Mouse (Mus musculus) MEL (cell line): ENCODE results near the gene Slc25a54.

Experiments
- MAX ChIP-seq: IDR thresholded peaks from 2 replicates; pipeline ENCODE4 v1.6.1; 2011; ENCODE audit warnings: low read length, improper control_type of control experiment
- ZNF384 ChIP-seq: IDR thresholded peaks from 2 replicates; pipeline ENCODE4 v1.6.1; 2012; ENCODE audit warnings: low read depth, mild to moderate bottlenecking, inconsistent platforms, low read length, improper control_type of control experiment

GRCm38 (mm10) chr3:109088460-109088859, 8.2 kb downstream of the Slc25a54 start:
- TF ChIP-seq ZNF384 (no peak), MAX (no peak)
